Mouse (Mus musculus): Measurements from ENCODE around the gene Mettl21a. TPM values are rescaled to one million over a fixed set of nuclear protein-coding genes. Genes with fewer than 3 reads are reported as not detected.
"Not testable (repeated sequence)": the region's sequence is repeated elsewhere in the genome, so short reads cannot be mapped to it uniquely, and the experiment has no call there.

The Mettl21a gene
- total RNA-seq (2021), result 8.5 and 10.6 TPM in 2 replicates
- long read RNA-seq, experiment 1, transcript Mettl21a-202 (4 exons, 2,030 nt), result major isoform, 14 of 17 reads
- long read RNA-seq, experiment 1, partial matches to known transcripts, result 0 of 17 reads
- long read RNA-seq, experiment 1, other reads (novel, unspliced or antisense), result 1 of 17 reads
- long read RNA-seq, experiment 2, transcript Mettl21a-202 (4 exons, 2,030 nt), result major isoform, 11 of 14 reads
- long read RNA-seq, experiment 2, partial matches to known transcripts, result 0 of 14 reads
- long read RNA-seq, experiment 2, other reads (novel, unspliced or antisense), result 3 of 14 reads

- DNase-seq, result peak; percentile 96
Observed at GRCm38 (mm10) chr1:64616881-64617714, at the start of gene Mettl21a. Gene Mettl21a (minus strand): TSS chr1:64617242.

GRCm38 (mm10) chr1:64658876-64659275 is 41.8 kb upstream of the Mettl21a start:
- no peak for DNase-seq

- no peak for DNase-seq
Observed at GRCm38 (mm10) chr1:64656423-64657129, 39.5 kb upstream of the Mettl21a start.

- no peak for DNase-seq
Observed at GRCm38 (mm10) chr1:64655415-64655814, 38.4 kb upstream of the Mettl21a start.

- DNase-seq, result no peak
Observed at GRCm38 (mm10) chr1:64653701-64654100, 36.7 kb upstream of the Mettl21a start.

GRCm38 (mm10) chr1:64649362-64650124 is 32.5 kb upstream of the Mettl21a start:
- DNase-seq, result peak; percentile 61

GRCm38 (mm10) chr1:64644513-64644912 is 27.5 kb upstream of the Mettl21a start:
- no peak for DNase-seq

- not testable (repeated sequence) for DNase-seq
Observed at GRCm38 (mm10) chr1:64642541-64642940, 25.5 kb upstream of the Mettl21a start.

GRCm38 (mm10) chr1:64641069-64641468 is 24.0 kb upstream of the Mettl21a start:
- no peak for DNase-seq

- no peak for DNase-seq
Observed at GRCm38 (mm10) chr1:64639279-64639678, 22.2 kb upstream of the Mettl21a start.

- DNase-seq, result no peak
Observed at GRCm38 (mm10) chr1:64635624-64636023, 18.6 kb upstream of the Mettl21a start.

- no peak for DNase-seq
Observed at GRCm38 (mm10) chr1:64633237-64633636, 16.2 kb upstream of the Mettl21a start.

- DNase-seq, result no peak
Observed at GRCm38 (mm10) chr1:64631526-64631925, 14.5 kb upstream of the Mettl21a start.

- no peak for DNase-seq
Observed at GRCm38 (mm10) chr1:64625214-64625613, 8.2 kb upstream of the Mettl21a start.

GRCm38 (mm10) chr1:64623558-64624435 is 6.8 kb upstream of the Mettl21a start:
- no peak for DNase-seq

- DNase-seq, result no peak
Observed at GRCm38 (mm10) chr1:64621116-64621515, 4.1 kb upstream of the Mettl21a start.

GRCm38 (mm10) chr1:64618226-64618625 is 1.2 kb upstream of the Mettl21a start:
- DNase-seq, result no peak

- peak; percentile 92 for DNase-seq
Observed at GRCm38 (mm10) chr1:64617715-64617984, 608 bp upstream of the Mettl21a start.

GRCm38 (mm10) chr1:64616531-64616880 is 536 bp downstream of the Mettl21a start:
- DNase-seq, result no peak

- DNase-seq, result no peak
Observed at GRCm38 (mm10) chr1:64616076-64616475, 966 bp downstream of the Mettl21a start.

- no peak for DNase-seq
Observed at GRCm38 (mm10) chr1:64615531-64615991, 1.5 kb downstream of the Mettl21a start.

Data from adrenal gland, postnatal 14 days (tissue).